Mouse (Mus musculus): ENCODE results near the gene Ttc27. TPM values are rescaled to one million over a fixed set of nuclear protein-coding genes. Genes with fewer than 3 reads are reported as not detected.

Ttc27 gene
- total and polyA plus RNA-seq, 3 experiments = 52.9 to 92.9 (median 70.3) TPM

DNA sequence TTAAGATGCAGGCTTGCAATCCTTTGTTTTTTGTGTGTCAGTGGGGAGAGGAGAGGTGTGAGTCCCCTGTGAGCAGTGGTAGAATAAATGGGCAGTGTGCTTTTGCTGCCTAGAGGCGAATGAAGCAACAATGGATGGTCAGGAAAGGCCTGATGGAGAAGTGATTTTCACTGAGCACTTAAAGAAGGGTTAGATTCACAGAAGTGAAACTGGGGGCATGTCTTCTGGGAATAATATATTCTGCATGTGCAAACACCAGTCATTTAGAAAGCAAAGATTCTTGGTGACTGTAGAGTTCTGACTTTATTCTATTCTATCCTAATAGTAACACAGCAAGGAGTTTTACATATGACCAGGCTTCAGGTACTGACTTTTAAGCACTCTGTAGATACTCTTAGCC lies 90.8 kb downstream of the Ttc27 start:
- dilution Hi-C loops (cut with MboI; ENCODE audit: extremely low pct_ligation_motif_present, extremely low pct_unique_long_range_greater_than_20kb, low sequenced_read_pairs) (no loop called here), in situ Hi-C loops (cut with MboI; ENCODE audit: low pct_ligation_motif_present, low pct_unique_long_range_greater_than_20kb, low sequenced_read_pairs) (loop anchor here (25.0 kb wide), 1 partner anchor 579 kb away; no protein-coding TSS in a partner anchor)

DNA sequence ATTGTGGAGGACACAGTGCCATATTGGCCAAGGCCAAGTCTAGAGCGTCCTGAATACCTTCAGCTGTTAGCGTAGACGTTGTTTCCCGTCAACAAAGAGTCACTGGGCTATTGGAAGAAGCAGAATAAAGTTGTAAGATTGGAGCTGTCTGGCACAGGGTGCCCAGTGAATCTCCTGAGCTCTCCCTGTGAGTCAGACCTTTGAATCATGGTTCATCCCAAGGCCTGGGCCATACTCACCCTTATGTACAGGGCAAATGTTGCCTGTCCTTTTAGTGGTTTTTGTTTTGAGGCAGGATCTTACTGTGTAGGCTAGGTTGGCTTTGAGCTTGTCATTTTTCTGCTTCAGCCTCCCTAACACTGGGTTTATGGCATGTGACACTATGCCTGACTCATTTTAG lies 91.4 kb downstream of the Ttc27 start:
- no peak for DNase-seq (ENCODE audit: extremely low read depth)
- Histone ChIP-seq H3K27me3 (replicated peaks) (no peaks in the 10 kb centered on the region), H3K9me3 (replicated peaks; ENCODE audit: low read length) (peaks cover 3% of the 10 kb centered on the region), H3K9ac (ENCODE audit: insufficient read depth, low read depth) (no peak overlapping the region), H3K36me3 (replicated peaks in 1 of 2; ENCODE audit: control insufficient read depth in 1 of 2, insufficient read depth in 1 of 2, low read length in 1 of 2) (peaks cover 7 to 36% of the 10 kb centered on the region in 2 experiments), H3K4me3 (replicated peaks in 1 of 3; ENCODE audit: low read depth in 2 of 3, low read length in 2 of 3, poor library complexity in 1 of 3) (no peak overlapping the region), H3K79me2 (replicated peaks; ENCODE audit: control insufficient read depth, extremely low read depth, insufficient read depth, poor library complexity, severe bottlenecking) (no peaks in the 10 kb centered on the region), H3K4me2 (ENCODE audit: insufficient read depth, low read depth, poor library complexity, severe bottlenecking) (peak overlapping the region; percentile 60; the same call in 1 of the 2 replicates), H3K27ac (ENCODE audit: insufficient read depth, low read depth) (peak overlapping the region; percentile 71), H3K4me1 (ENCODE audit: control insufficient read depth in 1 of 2, insufficient read depth in 2 of 2) (peaks cover 16 to 57% of the 10 kb centered on the region in 2 experiments; a peak in 3 of 4 replicates)
- in situ Hi-C loops (cut with MboI; ENCODE audit: low pct_ligation_motif_present, low pct_unique_long_range_greater_than_20kb, low sequenced_read_pairs) (loop anchor here (25.0 kb wide), 1 partner anchor 578 kb away; no protein-coding TSS in a partner anchor), dilution Hi-C loops (cut with MboI; ENCODE audit: extremely low pct_ligation_motif_present, extremely low pct_unique_long_range_greater_than_20kb, low sequenced_read_pairs) (no loop called here)
- TF ChIP-seq MAFK (IDR thresholded peaks at IDR 0.05; ENCODE audit: insufficient replicate concordance, low read length) = no peak
- TF ChIP-seq CTCF (conservative IDR thresholded peaks at IDR 0.05 in 1 of 2, IDR thresholded peaks at IDR 0.05 in 1 of 2; ENCODE audit: low read depth in 2 of 2, low read length in 2 of 2) = no peak
- TF ChIP-seq POLR2AphosphoS2 (IDR thresholded peaks at IDR 0.05; ENCODE audit: low read depth, low read length) = no peak
- no peak for TF ChIP-seq NRF1 (IDR thresholded peaks at IDR 0.05; ENCODE audit: low read depth, low read length)
- TF ChIP-seq MEF2A (IDR thresholded peaks at IDR 0.05; ENCODE audit: borderline replicate concordance, low read depth, low read length) = no peak
- no peak for TF ChIP-seq CHD2 (IDR thresholded peaks at IDR 0.05; ENCODE audit: low read length)

More for the DNA sequence above, 90.8 kb downstream of the Ttc27 start:
- Histone ChIP-seq H3K4me2 (ENCODE audit: insufficient read depth, low read depth, poor library complexity, severe bottlenecking) (peak overlapping the region; percentile 60), H3K27me3 (replicated peaks) (no peaks in the 10 kb centered on the region), H3K4me1 (ENCODE audit: control insufficient read depth in 1 of 2, insufficient read depth in 2 of 2) (peaks cover 18 to 60% of the 10 kb centered on the region in 2 experiments), H3K9me3 (replicated peaks; ENCODE audit: low read length) (peaks cover 3% of the 10 kb centered on the region), H3K27ac (ENCODE audit: insufficient read depth, low read depth) (peak overlapping the region; percentile 81), H3K9ac (ENCODE audit: insufficient read depth, low read depth) (peak overlapping the region; percentile 44), H3K4me3 (replicated peaks in 1 of 3; ENCODE audit: low read depth in 2 of 3, low read length in 2 of 3, poor library complexity in 1 of 3) (peak overlapping the region in 1 of 3 experiments; percentile 8), H3K36me3 (replicated peaks in 1 of 2; ENCODE audit: control insufficient read depth in 1 of 2, insufficient read depth in 1 of 2, low read length in 1 of 2) (peaks cover 9 to 40% of the 10 kb centered on the region in 2 experiments), H3K79me2 (replicated peaks; ENCODE audit: control insufficient read depth, extremely low read depth, insufficient read depth, poor library complexity, severe bottlenecking) (no peaks in the 10 kb centered on the region)
- peak; percentile 83 for DNase-seq (ENCODE audit: extremely low read depth)
- TF ChIP-seq ZNF384 (IDR thresholded peaks at IDR 0.05; ENCODE audit: low read depth, low read length) = no peak
- TF ChIP-seq HCFC1 (IDR thresholded peaks at IDR 0.05; ENCODE audit: low read depth, low read length) = no peak
- 0 out of 2 replicates have a peak, but pooled peaks have one; percentile 16 for TF ChIP-seq MAFK (IDR thresholded peaks at IDR 0.05; ENCODE audit: insufficient replicate concordance, low read length)
- TF ChIP-seq PAX5 (IDR thresholded peaks at IDR 0.05; ENCODE audit: low read length) = no peak
- TF ChIP-seq MAX (IDR thresholded peaks at IDR 0.05; ENCODE audit: low read length) = 0 out of 2 replicates have a peak, but pooled peaks have one; percentile 34
- no peak for TF ChIP-seq KAT2A (IDR thresholded peaks at IDR 0.05; ENCODE audit: insufficient replicate concordance, low read length)
- TF ChIP-seq MEF2A (IDR thresholded peaks at IDR 0.05; ENCODE audit: borderline replicate concordance, low read depth, low read length) = peak; percentile 44
- TF ChIP-seq MXI1 (IDR thresholded peaks at IDR 0.05; ENCODE audit: low read depth, low read length) = 0 out of 2 replicates have a peak, but pooled peaks have one; percentile 22
- TF ChIP-seq CHD1 (IDR thresholded peaks at IDR 0.05; ENCODE audit: low read depth, low read length) = no peak
- TF ChIP-seq CTCF (conservative IDR thresholded peaks at IDR 0.05 in 1 of 2, IDR thresholded peaks at IDR 0.05 in 1 of 2; ENCODE audit: low read depth in 2 of 2, low read length in 2 of 2) = no peak
- peak; percentile 98 for TF ChIP-seq EP300 (IDR thresholded peaks at IDR 0.05; ENCODE audit: low read length)
- no peak for TF ChIP-seq E2F4 (IDR thresholded peaks at IDR 0.05; ENCODE audit: insufficient replicate concordance, low read depth, low read length)
- TF ChIP-seq USF2 (conservative IDR thresholded peaks at IDR 0.05; ENCODE audit: low read depth, low read length) = no peak
- peak; percentile 94 for TF ChIP-seq BHLHE40 (IDR thresholded peaks at IDR 0.05; ENCODE audit: low read depth, low read length)
- no peak for TF ChIP-seq ELF1 (IDR thresholded peaks at IDR 0.05; ENCODE audit: low read depth, low read length)
- no peak; the same call in 1 of the 2 replicates for TF ChIP-seq CHD2 (IDR thresholded peaks at IDR 0.05; ENCODE audit: low read length)
- TF ChIP-seq POLR2A (IDR thresholded peaks at IDR 0.05; ENCODE audit: low read depth, low read length) = no peak
- no peak for TF ChIP-seq UBTF (IDR thresholded peaks at IDR 0.05; ENCODE audit: low read depth, low read length)
- 0 out of 2 replicates have a peak, but pooled peaks have one; percentile 31 for TF ChIP-seq TBP (conservative IDR thresholded peaks at IDR 0.05; ENCODE audit: low read depth, low read length)
- 0 out of 2 replicates have a peak, but pooled peaks have one; percentile 30 for TF ChIP-seq TCF12 (IDR thresholded peaks at IDR 0.05; ENCODE audit: low read depth, low read length)
- peak; percentile 80 for TF ChIP-seq ETS1 (conservative IDR thresholded peaks at IDR 0.05; ENCODE audit: low read depth, low read length)
- TF ChIP-seq JUN (IDR thresholded peaks at IDR 0.05; ENCODE audit: insufficient read depth, low read depth, low read length) = peak; percentile 92
- TF ChIP-seq SIN3A (IDR thresholded peaks at IDR 0.05; ENCODE audit: low read length) = no peak; the same call in 1 of the 2 replicates
- no peak for TF ChIP-seq ZC3H11A (IDR thresholded peaks at IDR 0.05; ENCODE audit: low read depth, low read length)
- no peak for TF ChIP-seq ZKSCAN1 (IDR thresholded peaks at IDR 0.05; ENCODE audit: borderline replicate concordance, low read depth, low read length)
- peak; percentile 90 for TF ChIP-seq MAZ (IDR thresholded peaks at IDR 0.05; ENCODE audit: low read depth, low read length)
- TF ChIP-seq ZMIZ1 (IDR thresholded peaks at IDR 0.05; ENCODE audit: low read depth, low read length) = no peak
- 0 out of 2 replicates have a peak, but pooled peaks have one; percentile 51 for TF ChIP-seq MYC (IDR thresholded peaks at IDR 0.05; ENCODE audit: low read depth, low read length)
- peak; percentile 81; the same call in 1 of the 2 replicates for TF ChIP-seq RCOR1 (conservative IDR thresholded peaks at IDR 0.05; ENCODE audit: low read depth, low read length)
- no peak for TF ChIP-seq RAD21 (IDR thresholded peaks at IDR 0.05; ENCODE audit: low read depth, low read length)
- no peak for TF ChIP-seq USF1 (IDR thresholded peaks at IDR 0.05; ENCODE audit: low read depth, low read length)
- TF ChIP-seq POLR2AphosphoS2 (IDR thresholded peaks at IDR 0.05; ENCODE audit: low read depth, low read length) = no peak
- peak; percentile 98 for TF ChIP-seq IRF4 (IDR thresholded peaks at IDR 0.05; ENCODE audit: low read depth, low read length)
- TF ChIP-seq GABPA (IDR thresholded peaks at IDR 0.05; ENCODE audit: insufficient replicate concordance, low read depth, low read length) = no peak
- no peak for TF ChIP-seq SMC3 (IDR thresholded peaks at IDR 0.05; ENCODE audit: low read depth, low read length)
- TF ChIP-seq NELFE (IDR thresholded peaks at IDR 0.05; ENCODE audit: low read depth, low read length) = no peak
- no peak for TF ChIP-seq NRF1 (IDR thresholded peaks at IDR 0.05; ENCODE audit: low read depth, low read length)
- TF ChIP-seq JUND (conservative IDR thresholded peaks at IDR 0.05; ENCODE audit: low read depth, low read length) = peak; percentile 95

All from CH12.LX (cell line).